Mouse (Mus musculus): ENCODE measurements around the gene 0610037L13Rik. TPM values are rescaled to one million over a fixed set of nuclear protein-coding genes. Genes with fewer than 3 reads are reported as not detected.

0610037L13Rik gene
- polyA plus RNA-seq, 1 experiment from 2014 or later = 106 TPM

DNA sequence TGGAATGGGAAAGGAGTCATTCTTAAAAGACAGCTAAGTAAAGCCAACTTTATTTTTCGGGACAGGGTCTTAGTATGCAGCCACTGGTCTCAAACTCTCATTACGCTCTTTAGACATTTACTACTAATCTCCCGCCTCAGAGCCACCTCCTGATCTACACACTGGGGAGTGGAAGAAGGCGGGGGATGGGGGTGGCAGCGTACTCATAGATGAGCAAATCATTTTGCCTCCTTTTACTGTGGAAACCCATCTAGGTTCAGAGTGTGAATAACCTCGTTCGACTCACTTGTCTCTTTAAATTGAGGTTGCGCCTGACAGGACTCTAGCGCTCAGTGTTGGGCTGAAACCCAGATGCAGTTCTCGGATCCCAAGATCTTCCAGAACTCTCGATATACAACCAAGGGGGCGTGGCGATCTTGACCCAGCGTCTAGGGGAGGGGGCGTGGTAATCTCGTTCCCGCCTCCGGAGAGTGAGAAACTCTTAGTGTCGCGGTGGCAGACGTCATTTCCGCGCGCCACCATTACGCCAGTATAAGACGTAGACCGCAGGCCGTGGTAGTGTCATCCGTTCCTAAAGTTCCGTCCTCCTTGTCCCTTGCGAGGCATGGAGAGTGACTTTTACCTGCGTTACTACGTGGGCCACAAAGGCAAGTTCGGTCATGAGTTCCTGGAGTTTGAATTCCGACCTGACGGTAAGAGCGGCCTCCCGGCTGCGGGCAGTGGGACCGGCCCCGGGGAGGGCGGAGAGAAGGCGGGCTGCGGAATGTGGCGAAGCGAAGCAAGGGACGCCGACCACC is 10.2 kb upstream of the 0610037L13Rik start, which contains the start of gene Magoh:
TSS of gene Magoh (plus strand) at position 502 of the 797 bp plus-strand sequence.
- peaks cover 18% of the 10 kb centered on the region for H3K4me1 ChIP-seq (replicated peaks)
- H3K9ac ChIP-seq (replicated peaks) = peak within 1 kb of the TSS; percentile 82
- H3K36me3 ChIP-seq = peaks cover 28% of the 10 kb centered on the region
- peak; percentile 90 for ATAC-seq
- H3K27ac ChIP-seq = peak within 1 kb of the TSS; percentile 67; the same call in 1 of the 2 replicates
- H3K4me2 ChIP-seq (replicated peaks) = peak within 1 kb of the TSS; percentile 87
- H3K27me3 ChIP-seq = no peaks in the 10 kb centered on the region
- WGBS = 3% methylated on average over 48 of the region's 48 CpGs
- H3K9me3 ChIP-seq = no peaks in the 10 kb centered on the region
- peak within 1 kb of the TSS; percentile 95 for H3K4me3 ChIP-seq (replicated peaks)

DNA sequence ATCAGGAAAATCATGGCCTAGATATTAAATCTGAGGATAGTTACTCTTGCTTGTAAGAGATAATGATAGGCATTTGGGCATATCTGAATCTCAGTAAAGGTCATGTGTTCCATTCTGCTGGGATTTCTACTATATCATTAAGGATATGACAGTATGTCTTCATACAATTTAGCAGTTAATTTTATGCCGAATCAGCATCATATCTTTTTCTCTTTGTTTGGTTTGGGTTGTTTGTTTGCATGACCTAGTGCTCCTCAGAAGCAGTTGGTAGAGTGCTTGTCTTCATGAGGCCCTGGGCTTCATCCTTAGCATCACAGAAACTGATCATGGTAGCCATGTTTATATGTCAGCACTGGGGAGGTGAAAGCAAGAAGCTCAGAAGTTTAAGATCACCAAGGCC is 8.0 kb upstream of the 0610037L13Rik start:
- no peak overlapping the region for H3K4me3 ChIP-seq (replicated peaks)
- H3K9me3 ChIP-seq = no peaks in the 10 kb centered on the region
- H3K4me1 ChIP-seq (replicated peaks) = peaks cover 18% of the 10 kb centered on the region
- no peak overlapping the region for H3K27ac ChIP-seq
- no peaks in the 10 kb centered on the region for H3K27me3 ChIP-seq
- H3K9ac ChIP-seq (replicated peaks) = no peak overlapping the region
- ATAC-seq = no peak
- peaks cover 50% of the 10 kb centered on the region for H3K36me3 ChIP-seq
- no peak overlapping the region for H3K4me2 ChIP-seq (replicated peaks)
- WGBS = 92% methylated on average over 1 of the region's 1 CpGs

DNA sequence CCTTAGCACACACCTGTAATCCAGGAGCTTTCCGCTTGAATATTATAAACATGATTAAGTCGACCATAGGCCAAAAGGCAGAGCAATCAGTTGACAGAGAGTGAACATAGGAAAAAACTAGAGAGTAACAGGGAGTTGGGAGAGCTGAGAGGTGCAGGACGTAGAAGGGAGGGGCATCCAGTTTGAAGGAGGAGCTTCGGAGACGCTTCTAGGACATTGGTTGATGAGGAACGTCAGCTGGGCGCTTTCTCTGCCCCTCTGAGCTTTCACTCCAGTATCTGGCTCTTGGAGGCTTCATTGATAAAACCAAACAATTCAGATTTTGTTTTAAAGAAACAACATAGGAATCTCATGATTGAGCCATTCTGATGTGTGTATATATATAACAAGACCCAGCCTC is 3.2 kb upstream of the 0610037L13Rik start:
- Histone ChIP-seq H3K4me3 (replicated peaks) (no peak overlapping the region), H3K36me3 (peaks cover 56% of the 10 kb centered on the region), H3K9me3 (no peaks in the 10 kb centered on the region), H3K27ac (no peak overlapping the region), H3K4me2 (replicated peaks) (no peak overlapping the region), H3K27me3 (no peaks in the 10 kb centered on the region), H3K9ac (replicated peaks) (no peak overlapping the region), H3K4me1 (replicated peaks) (peaks cover 16% of the 10 kb centered on the region)
- ATAC-seq = no peak
- WGBS = 77% methylated on average over 7 of the region's 7 CpGs

DNA sequence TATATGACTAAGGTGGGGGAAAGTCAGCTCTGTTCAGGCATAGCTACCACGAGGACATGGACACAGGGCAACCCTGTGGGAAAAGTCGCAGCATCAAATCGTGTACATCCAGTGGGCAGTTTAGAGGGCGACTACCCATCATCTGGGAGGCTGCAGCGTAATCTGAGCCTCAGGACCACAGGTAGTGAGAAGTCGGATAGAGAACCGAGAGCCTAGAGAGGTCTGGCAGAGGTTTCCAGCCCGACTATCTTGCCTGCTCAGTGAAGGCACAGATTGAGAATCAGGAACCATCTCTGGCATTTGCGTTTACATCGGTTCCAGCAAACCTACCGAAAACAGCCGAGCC is 255 bp upstream of the 0610037L13Rik start:
- H3K4me3 ChIP-seq (replicated peaks) = peak overlapping the region; percentile 57
- H3K9me3 ChIP-seq = no peaks in the 10 kb centered on the region
- peak overlapping the region; percentile 81 for H3K9ac ChIP-seq (replicated peaks)
- H3K27ac ChIP-seq = peak overlapping the region; percentile 92
- ATAC-seq = peak; percentile 34
- H3K27me3 ChIP-seq = no peaks in the 10 kb centered on the region
- WGBS = under 1% methylated on average over 12 of the region's 12 CpGs
- H3K4me2 ChIP-seq (replicated peaks) = peak overlapping the region; percentile 80
- peaks cover 52% of the 10 kb centered on the region for H3K36me3 ChIP-seq
- H3K4me1 ChIP-seq (replicated peaks) = peaks cover 16% of the 10 kb centered on the region

DNA sequence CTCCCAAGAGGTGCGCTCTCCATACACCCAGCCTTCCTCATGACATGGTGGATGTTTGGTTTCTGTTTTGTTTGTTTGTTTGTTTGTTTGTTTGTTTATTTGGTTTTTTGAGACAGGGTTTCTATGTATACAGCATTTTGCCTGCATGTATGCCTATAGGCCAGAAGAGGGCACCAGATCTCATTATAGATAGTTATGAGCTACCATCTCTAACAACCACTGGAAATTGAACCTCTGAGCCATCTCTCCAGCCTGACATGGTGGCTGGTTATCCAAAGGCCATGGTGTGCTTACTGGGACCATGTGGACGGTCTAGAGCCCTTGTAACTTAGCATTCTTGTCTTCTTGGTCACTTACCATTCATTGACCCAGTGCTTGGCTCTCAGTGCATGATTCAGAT is 3.0 kb downstream of the 0610037L13Rik start:
- peaks cover 16% of the 10 kb centered on the region for H3K4me1 ChIP-seq (replicated peaks)
- H3K36me3 ChIP-seq = peaks cover 54% of the 10 kb centered on the region
- H3K9ac ChIP-seq (replicated peaks) = no peak overlapping the region
- H3K27me3 ChIP-seq = no peaks in the 10 kb centered on the region
- no peak overlapping the region for H3K4me2 ChIP-seq (replicated peaks)
- H3K27ac ChIP-seq = no peak overlapping the region
- no peak overlapping the region for H3K4me3 ChIP-seq (replicated peaks)
- H3K9me3 ChIP-seq = no peaks in the 10 kb centered on the region
- no peak for ATAC-seq
- WGBS = 89% methylated on average over 2 of the region's 2 CpGs

DNA sequence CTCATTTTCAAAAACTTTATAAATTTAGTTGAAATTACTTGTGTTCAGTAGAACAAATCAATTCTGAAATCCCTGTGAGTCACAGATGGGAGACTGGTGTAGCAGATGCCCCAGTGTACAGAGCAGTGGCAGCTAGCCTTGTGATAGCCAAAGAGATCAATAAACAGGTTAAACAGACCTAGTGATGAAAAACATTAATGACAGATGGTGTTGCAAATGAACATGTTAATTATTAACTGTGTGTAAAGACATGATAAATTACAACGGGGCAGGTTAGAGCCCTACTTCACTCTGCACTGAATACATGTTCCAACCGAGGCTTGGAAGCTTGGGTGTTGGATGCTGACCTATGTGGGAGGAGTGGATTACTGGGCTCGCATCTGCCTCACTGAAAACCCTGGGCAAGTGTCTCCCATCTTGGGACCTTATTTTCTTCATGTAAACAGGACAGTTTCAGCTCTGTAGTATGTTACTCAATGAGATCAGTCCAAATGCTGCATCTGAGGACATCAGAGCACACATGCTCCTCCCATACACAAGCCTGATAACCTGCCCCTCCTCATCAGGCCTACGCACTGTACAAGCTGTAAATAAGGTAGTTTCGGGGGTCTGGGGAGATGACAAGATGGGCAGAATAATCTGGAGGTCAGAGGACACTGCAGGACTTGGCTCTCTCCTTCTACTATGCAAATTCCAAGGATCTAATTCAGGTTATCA is 9.8 kb downstream of the 0610037L13Rik start:
- peaks cover 66% of the 10 kb centered on the region for H3K36me3 ChIP-seq
- no peak overlapping the region for H3K27ac ChIP-seq
- no peak for ATAC-seq

DNA sequence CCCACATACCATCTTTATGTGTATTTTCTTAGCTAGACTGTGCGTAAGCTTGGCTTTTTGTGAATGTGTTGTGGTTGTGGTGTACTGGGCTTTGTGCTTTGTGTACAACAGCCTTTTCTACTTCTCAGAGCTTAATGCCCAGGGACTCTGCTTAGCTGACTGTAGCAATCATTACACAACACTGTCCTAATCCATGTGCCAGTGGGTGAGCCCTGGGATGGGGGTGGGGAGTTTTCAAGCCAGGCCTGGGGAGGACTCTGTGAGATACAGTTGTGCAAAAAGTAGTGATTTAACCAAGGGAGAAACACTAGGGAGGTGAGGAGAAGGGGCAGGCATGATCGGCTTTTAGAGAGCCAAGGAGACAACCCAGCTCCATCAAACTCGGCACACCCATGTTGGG is 10.6 kb downstream of the 0610037L13Rik start:
- Histone ChIP-seq H3K4me1 (replicated peaks) (no peaks in the 10 kb centered on the region), H3K4me2 (replicated peaks) (no peak overlapping the region), H3K27me3 (no peaks in the 10 kb centered on the region), H3K4me3 (replicated peaks) (no peak overlapping the region), H3K36me3 (peaks cover 66% of the 10 kb centered on the region), H3K9ac (replicated peaks) (no peak overlapping the region), H3K27ac (no peak overlapping the region), H3K9me3 (no peaks in the 10 kb centered on the region)
- 95% methylated on average over 3 of the region's 3 CpGs for WGBS
- ATAC-seq = no peak

More for the DNA sequence above, 9.8 kb downstream of the 0610037L13Rik start:
- no peaks in the 10 kb centered on the region for H3K9me3 ChIP-seq
- H3K4me1 ChIP-seq (replicated peaks) = no peaks in the 10 kb centered on the region
- H3K9ac ChIP-seq (replicated peaks) = no peak overlapping the region
- H3K4me3 ChIP-seq (replicated peaks) = no peak overlapping the region
- WGBS = 90% methylated on average over 5 of the region's 5 CpGs
- no peak overlapping the region for H3K4me2 ChIP-seq (replicated peaks)
- H3K27me3 ChIP-seq = no peaks in the 10 kb centered on the region

DNA sequence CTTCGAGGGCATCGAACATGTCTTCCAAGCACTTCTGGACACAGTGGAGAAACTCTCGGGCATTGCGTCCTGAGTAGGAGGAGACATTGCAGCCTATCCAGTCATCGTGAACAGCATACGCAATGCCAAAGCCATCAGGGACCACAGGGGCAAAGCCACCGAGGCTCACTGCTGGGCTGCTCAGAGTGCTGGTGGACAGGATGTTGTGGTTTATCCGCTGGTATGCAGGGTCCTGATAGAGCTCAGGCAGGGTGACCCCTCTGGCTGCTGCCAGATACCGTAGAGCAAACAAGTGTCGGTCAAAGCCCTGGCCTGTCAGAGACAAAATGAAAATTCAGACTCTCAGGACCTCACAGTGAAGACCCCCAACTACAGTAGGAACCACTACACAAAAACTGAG is 14.6 kb downstream of the 0610037L13Rik start:
- H3K4me3 ChIP-seq (replicated peaks) = no peak overlapping the region
- H3K36me3 ChIP-seq = peaks cover 53% of the 10 kb centered on the region
- H3K9me3 ChIP-seq = no peaks in the 10 kb centered on the region
- WGBS = 95% methylated on average over 10 of the region's 10 CpGs
- H3K4me1 ChIP-seq (replicated peaks) = no peaks in the 10 kb centered on the region
- H3K27ac ChIP-seq = no peak overlapping the region
- H3K9ac ChIP-seq (replicated peaks) = no peak overlapping the region
- no peak overlapping the region for H3K4me2 ChIP-seq (replicated peaks)
- ATAC-seq = no peak
- H3K27me3 ChIP-seq = no peaks in the 10 kb centered on the region

DNA sequence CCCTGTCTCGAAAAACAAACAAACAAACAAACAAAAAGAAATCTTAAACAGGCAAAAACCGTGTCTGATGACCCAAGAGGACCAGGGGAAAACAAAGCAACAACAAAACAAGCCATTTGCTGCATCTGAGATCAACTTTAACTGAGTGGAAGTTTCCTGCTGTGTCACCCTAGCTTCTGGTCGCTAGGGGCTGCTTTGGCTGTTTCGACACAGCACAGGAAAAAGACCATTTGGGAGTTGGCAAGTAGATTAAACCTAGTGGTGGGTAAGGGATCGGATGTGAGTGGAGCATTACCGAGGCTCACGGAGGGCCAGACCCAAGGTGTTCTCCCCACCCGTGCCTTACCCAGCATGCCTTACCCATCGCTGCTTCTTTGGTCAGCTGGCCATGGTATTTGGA is 16.9 kb downstream of the 0610037L13Rik start:
- Histone ChIP-seq H3K4me3 (replicated peaks) (no peak overlapping the region), H3K9me3 (no peaks in the 10 kb centered on the region), H3K9ac (replicated peaks) (no peak overlapping the region), H3K27ac (no peak overlapping the region), H3K4me2 (replicated peaks) (no peak overlapping the region), H3K27me3 (no peaks in the 10 kb centered on the region), H3K36me3 (peaks cover 50% of the 10 kb centered on the region), H3K4me1 (replicated peaks) (no peaks in the 10 kb centered on the region)
- ATAC-seq = no peak
- 94% methylated on average over 9 of the region's 9 CpGs for WGBS

DNA sequence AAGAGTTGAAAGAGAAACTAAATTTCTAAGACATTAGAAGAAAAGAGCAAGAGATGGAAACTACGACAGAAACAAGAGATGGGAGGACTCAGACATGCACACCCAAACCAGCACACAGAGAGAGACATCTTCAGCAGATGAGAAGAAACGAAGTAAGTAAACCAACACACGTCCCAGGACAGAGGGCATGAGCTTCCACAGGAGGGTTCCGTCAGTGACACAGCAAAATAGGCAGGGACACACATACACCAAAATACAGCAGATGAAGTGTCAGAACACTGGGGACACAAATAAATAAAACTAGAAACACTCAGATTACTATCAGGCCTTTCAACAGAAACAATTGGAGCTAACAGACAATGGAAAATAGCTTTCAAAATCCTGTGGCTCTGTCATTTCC is 20.4 kb downstream of the 0610037L13Rik start:
- ATAC-seq = no peak
- Histone ChIP-seq H3K27ac (no peak overlapping the region), H3K4me3 (replicated peaks) (no peak overlapping the region), H3K9ac (replicated peaks) (no peak overlapping the region), H3K4me2 (replicated peaks) (no peak overlapping the region), H3K27me3 (no peaks in the 10 kb centered on the region), H3K36me3 (peaks cover 51% of the 10 kb centered on the region), H3K4me1 (replicated peaks) (no peaks in the 10 kb centered on the region), H3K9me3 (no peaks in the 10 kb centered on the region)
- 92% methylated on average over 4 of the region's 4 CpGs for WGBS

DNA sequence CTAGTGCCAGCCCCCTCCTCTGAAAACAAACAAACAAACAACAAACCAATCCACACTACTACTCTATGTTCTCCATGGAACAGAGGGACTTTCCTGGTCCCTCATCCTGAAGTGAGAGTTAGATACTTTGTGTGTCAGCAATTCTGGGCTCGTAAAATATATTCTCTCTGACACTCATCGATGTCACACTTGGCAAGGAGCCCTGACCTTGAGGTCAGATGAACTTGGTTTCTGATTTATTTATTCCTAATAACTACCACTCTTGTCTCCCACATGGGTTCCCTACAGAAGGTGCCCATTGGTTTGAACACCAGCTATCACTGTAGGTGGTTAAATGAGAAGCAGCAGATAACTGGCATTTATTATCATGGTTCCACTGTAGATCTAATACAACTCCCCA is 30.7 kb downstream of the 0610037L13Rik start:
- Histone ChIP-seq H3K9ac (replicated peaks) (no peak overlapping the region), H3K4me3 (replicated peaks) (no peak overlapping the region), H3K4me1 (replicated peaks) (peaks cover 17% of the 10 kb centered on the region; the same call in 1 of the 2 replicates), H3K4me2 (replicated peaks) (no peak overlapping the region), H3K27ac (no peak overlapping the region), H3K27me3 (no peaks in the 10 kb centered on the region), H3K36me3 (no peaks in the 10 kb centered on the region; the same call in 1 of the 2 replicates), H3K9me3 (no peaks in the 10 kb centered on the region)
- no peak for ATAC-seq
- 94% methylated on average over 2 of the region's 2 CpGs for WGBS

DNA sequence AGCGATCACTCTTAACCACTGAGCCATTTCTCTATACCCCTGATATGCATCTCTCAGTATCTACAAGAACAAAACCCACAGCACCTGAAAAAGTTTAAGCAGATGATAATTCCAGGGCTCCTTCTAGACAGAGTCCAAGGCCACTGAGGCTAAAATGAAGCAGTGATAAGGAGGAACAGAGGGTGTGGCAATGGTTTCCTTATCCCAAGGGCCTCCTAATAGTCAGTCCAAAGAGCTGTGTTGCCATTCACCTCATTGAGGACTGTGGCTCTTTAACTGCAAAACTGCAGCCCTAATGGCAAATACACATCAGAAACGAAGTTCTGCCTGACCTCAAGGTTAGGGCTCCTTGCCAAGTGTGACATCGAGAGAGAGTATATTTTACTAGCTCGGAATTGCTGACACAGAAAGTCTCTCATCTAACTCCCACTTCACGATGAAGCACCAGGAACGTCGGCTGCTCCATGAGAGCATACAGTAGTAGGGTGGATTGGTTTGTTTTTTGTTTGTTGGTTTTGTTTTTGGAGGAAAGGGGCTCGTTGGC is 31.6 kb downstream of the 0610037L13Rik start:
- Histone ChIP-seq H3K27me3 (no peaks in the 10 kb centered on the region), H3K4me1 (replicated peaks) (peaks cover 17% of the 10 kb centered on the region; the same call in 1 of the 2 replicates), H3K9ac (replicated peaks) (no peak overlapping the region), H3K36me3 (no peaks in the 10 kb centered on the region; the same call in 1 of the 2 replicates), H3K27ac (no peak overlapping the region), H3K4me3 (replicated peaks) (no peak overlapping the region), H3K9me3 (no peaks in the 10 kb centered on the region), H3K4me2 (replicated peaks) (no peak overlapping the region)
- 85% methylated on average over 8 of the region's 8 CpGs for WGBS
- ATAC-seq = no peak
